Mouse (Mus musculus) kidney, postnatal 0 days (tissue): Measurements from ENCODE around the gene Hspa1l. TPM values are rescaled to one million over a fixed set of nuclear protein-coding genes. Genes with fewer than 3 reads are reported as not detected.

Experiments used
- ATAC-seq: fragments of 200-750 bp; cut with Nextera tagmentation; replicated peaks from 2 replicates; pipeline ENCODE4 v1.8.0; 2017; ENCODE audit warnings: low read depth, moderate number of reproducible peaks, moderate TSS enrichment, moderate library complexity; ENCODE audit not compliant: low FRiP score
- DNase-seq: peaks from one replicate; pipeline ENCODE4 v3.0.0-alpha.2; 2016; ENCODE audit warnings: low spot score
- H3K27ac ChIP-seq: fragments of 300-500 bp; sonication (generic); 2 replicates; pipeline ENCODE4 v1.5.1; 2014; ENCODE audit warnings: mild to moderate bottlenecking
- H3K27me3 ChIP-seq: fragments of 300-500 bp; sonication (generic); 2 replicates; pipeline ENCODE4 v1.6.1; 2014; ENCODE audit warnings: low read length, mixed read lengths; ENCODE audit not compliant: insufficient read depth
- H3K36me3 ChIP-seq: fragments of 300-500 bp; sonication (generic); 2 replicates; pipeline ENCODE4 v1.6.1; 2014; ENCODE audit warnings: low read length, mixed read lengths; ENCODE audit not compliant: insufficient read depth
- H3K4me1 ChIP-seq: fragments of 300-500 bp; sonication (generic); replicated peaks from 2 replicates; pipeline ENCODE4 v1.6.1; 2014; ENCODE audit warnings: antibody characterized with exemption, low read length, mixed read lengths; ENCODE audit not compliant: insufficient read depth
- H3K4me2 ChIP-seq: fragments of 300-500 bp; sonication (generic); 2 replicates; pipeline ENCODE4 v1.6.1; 2014; ENCODE audit warnings: mild to moderate bottlenecking, low read length, moderate library complexity, mixed read lengths
- H3K4me3 ChIP-seq: fragments of 300-500 bp; sonication (generic); replicated peaks from 2 replicates; pipeline ENCODE4 v1.5.1; 2014; ENCODE audit warnings: low read depth, low read length
- H3K9ac ChIP-seq: fragments of 300-500 bp; sonication (generic); 2 replicates; pipeline ENCODE4 v1.6.1; 2014; ENCODE audit warnings: low read depth, low read length
- H3K9me3 ChIP-seq: fragments of 300-500 bp; sonication (generic); replicated peaks from 2 replicates; pipeline ENCODE4 v1.6.1; 2016; ENCODE audit warnings: low read length, inconsistent platforms, mixed read lengths
- CTCF ChIP-seq: IDR thresholded peaks from 2 replicates; pipeline ENCODE4 v1.5.1; 2016; ENCODE audit warnings: antibody characterized with exemption, low read depth, mild to moderate bottlenecking, moderate library complexity
- whole genome bisulfite sequencing: fragments of 180-500 bp; shearing (Covaris S2); extraction: QIAGEN DNeasy Blood & Tissue Kit; methylation state at CpG from one replicate; pipeline ENCODE4 v1.1.7; 2014; 5-methylcytosine and 5-hydroxymethylcytosine counted together
- polyA plus RNA-seq: library from polyadenylated mRNA; unstranded; fragments of >200 nt; fragmentation: Nextera tagmentation; extraction: Ambion mirVana; gene quantifications from 2 replicates; pipeline ENCODE4 v1.2.1, GENCODE M21; 2015

Gene Hspa1l
- polyA plus RNA-seq, 1 experiment from 2014 or later, result 0.72 TPM

GRCm38 (mm10) chr17:34975581-34976492 lies 3.3 kb downstream of the Hspa1l start:
- 78% methylated on average over 3 of the region's 3 CpGs for WGBS

GRCm38 (mm10) chr17:34977000-34977399 lies 4.5 kb downstream of the Hspa1l start:
- Histone ChIP-seq H3K27ac (no peak overlapping the region), H3K4me1 (0 out of 2 replicates have a peak, but pooled peaks cover 7% of the 10 kb centered on the region), H3K4me2 (no peak overlapping the region), H3K27me3 (no peaks in the 10 kb centered on the region), H3K9me3 (no peaks in the 10 kb centered on the region), H3K4me3 (no peak overlapping the region), H3K36me3 (no peaks in the 10 kb centered on the region), H3K9ac (no peak overlapping the region)
- 93% methylated on average over 20 of the region's 20 CpGs for WGBS
- no peak for ATAC-seq
- no peak for TF ChIP-seq CTCF
- no peak for DNase-seq

More at GRCm38 (mm10) chr17:34975581-34976492, 3.3 kb downstream of the Hspa1l start:
- no peaks in the 10 kb centered on the region for H3K9me3 ChIP-seq
- no peak overlapping the region for H3K4me2 ChIP-seq
- no peaks in the 10 kb centered on the region for H3K27me3 ChIP-seq
- ATAC-seq (no peak), DNase-seq (no peak)
- no peak for TF ChIP-seq CTCF
- H3K27ac ChIP-seq, result no peak overlapping the region
- no peak overlapping the region for H3K4me3 ChIP-seq
- no peaks in the 10 kb centered on the region for H3K36me3 ChIP-seq
- 0 out of 2 replicates have a peak, but pooled peaks cover 7% of the 10 kb centered on the region for H3K4me1 ChIP-seq
- no peak overlapping the region for H3K9ac ChIP-seq

GRCm38 (mm10) chr17:34978239-34978638 lies 5.7 kb downstream of the Hspa1l start:
- ATAC-seq, result no peak
- no peak for DNase-seq
- no peak for TF ChIP-seq CTCF
- Histone ChIP-seq H3K36me3 (no peaks in the 10 kb centered on the region), H3K27me3 (no peaks in the 10 kb centered on the region), H3K4me3 (no peak overlapping the region), H3K4me1 (0 out of 2 replicates have a peak, but pooled peaks cover 6% of the 10 kb centered on the region), H3K9me3 (no peaks in the 10 kb centered on the region), H3K9ac (no peak overlapping the region), H3K4me2 (no peak overlapping the region), H3K27ac (no peak overlapping the region)
- WGBS, result 86% methylated on average over 27 of the region's 27 CpGs

DNA sequence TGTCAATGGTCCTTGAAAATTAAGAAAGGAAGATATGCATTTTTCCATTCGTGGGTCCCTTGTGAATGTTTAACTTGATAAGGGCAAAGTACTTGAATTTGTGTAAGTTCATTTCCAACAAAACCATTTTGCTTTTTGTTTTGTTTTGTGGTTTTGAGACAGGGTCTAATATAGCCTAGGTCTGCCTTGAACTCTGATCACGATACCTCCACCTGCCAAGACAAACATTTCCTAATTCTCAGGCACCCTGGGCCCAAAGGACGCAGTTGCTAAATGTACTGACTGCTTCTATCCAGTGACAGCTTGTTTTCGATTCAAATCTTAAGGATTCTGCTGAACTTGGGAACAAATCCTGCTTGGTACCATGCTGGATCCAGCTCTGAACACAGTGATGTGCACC lies 7.1 kb downstream of the Hspa1l start:
- ATAC-seq (no peak), DNase-seq (no peak)
- Histone ChIP-seq H3K9me3 (no peaks in the 10 kb centered on the region), H3K9ac (no peak overlapping the region), H3K27ac (no peak overlapping the region), H3K4me3 (no peak overlapping the region), H3K27me3 (no peaks in the 10 kb centered on the region), H3K4me1 (0 out of 2 replicates have a peak, but pooled peaks cover 6% of the 10 kb centered on the region), H3K4me2 (no peak overlapping the region), H3K36me3 (no peaks in the 10 kb centered on the region)
- no peak for TF ChIP-seq CTCF
- WGBS, result 86% methylated on average over 4 of the region's 4 CpGs

GRCm38 (mm10) chr17:34980655-34981054 lies 8.2 kb downstream of the Hspa1l start:
- Histone ChIP-seq H3K36me3 (0 out of 2 replicates have a peak, but pooled peaks cover 5% of the 10 kb centered on the region), H3K4me1 (0 out of 2 replicates have a peak, but pooled peaks cover 6% of the 10 kb centered on the region), H3K9ac (peak overlapping the region; percentile 80; the same call in 1 of the 2 replicates), H3K27ac (peak overlapping the region; percentile 95; the same call in 1 of the 2 replicates), H3K27me3 (no peaks in the 10 kb centered on the region), H3K4me3 (peak overlapping the region; percentile 80), H3K4me2 (peak overlapping the region; percentile 98), H3K9me3 (no peaks in the 10 kb centered on the region)
- 9% methylated on average over 2 of the region's 2 CpGs for WGBS
- DNase-seq (peak; percentile 93), ATAC-seq (no peak)
- TF ChIP-seq CTCF, result peak; percentile 87

GRCm38 (mm10) chr17:34981690-34982180 lies 9.2 kb downstream of the Hspa1l start, which contains the start of gene Lsm2:
Lsm2 (plus strand) TSS chr17:34981862.
- TF ChIP-seq CTCF, result peak; percentile 6; the same call in 1 of the 2 replicates
- Histone ChIP-seq H3K9ac (peak within 1 kb of the TSS; percentile 80), H3K27me3 (no peaks in the 10 kb centered on the region), H3K36me3 (peaks cover 13% of the 10 kb centered on the region), H3K4me3 (peak within 1 kb of the TSS; percentile 80), H3K27ac (peak within 1 kb of the TSS; percentile 95), H3K9me3 (no peaks in the 10 kb centered on the region), H3K4me1 (0 out of 2 replicates have a peak, but pooled peaks cover 6% of the 10 kb centered on the region), H3K4me2 (peak within 1 kb of the TSS; percentile 98)
- ATAC-seq (peak; percentile 86), DNase-seq (peak; percentile 97)
- WGBS, result under 1% methylated on average over 58 of the region's 58 CpGs
